Mouse (Mus musculus) CD4-positive, CD25-positive, alpha-beta regulatory T cell, adult 2 months (primary cell): ENCODE measurements around the gene Kdm4b.

Experiments used
- DNase-seq: peaks from one replicate; pipeline ENCODE4 v3.0.0-alpha.2; 2012; ENCODE audit warnings: low read depth, low spot score

Gene Kdm4b

GRCm38 (mm10) chr17:56384903-56385302, 59.0 kb downstream of the Kdm4b start:
- no peak for DNase-seq

- no peak for DNase-seq
Measured at GRCm38 (mm10) chr17:56387612-56388011, 61.8 kb downstream of the Kdm4b start.

DNA sequence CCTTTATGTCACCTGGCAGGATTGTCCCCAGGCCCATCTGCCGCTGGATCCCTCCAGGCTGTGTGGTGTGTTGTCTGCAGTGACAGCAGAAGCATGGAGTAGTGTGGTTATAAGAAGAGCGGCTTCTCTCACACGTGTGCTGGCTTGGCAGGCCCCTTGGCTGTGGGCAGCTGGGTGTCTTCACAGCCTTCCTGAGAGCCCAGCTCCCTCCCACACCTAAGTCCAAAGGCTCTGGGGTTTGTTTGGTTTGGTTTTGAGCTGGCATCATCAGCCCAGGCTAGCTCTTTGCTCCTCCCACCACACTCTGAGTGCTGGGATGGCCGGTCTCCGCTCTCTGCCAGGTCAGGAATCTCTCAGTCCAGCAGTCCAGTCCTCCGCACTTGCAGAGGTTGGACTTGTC, 67.4 kb downstream of the Kdm4b start:
- no peak for DNase-seq

- DNase-seq = no peak
Measured at GRCm38 (mm10) chr17:56393889-56394288, 68.0 kb downstream of the Kdm4b start.

DNA sequence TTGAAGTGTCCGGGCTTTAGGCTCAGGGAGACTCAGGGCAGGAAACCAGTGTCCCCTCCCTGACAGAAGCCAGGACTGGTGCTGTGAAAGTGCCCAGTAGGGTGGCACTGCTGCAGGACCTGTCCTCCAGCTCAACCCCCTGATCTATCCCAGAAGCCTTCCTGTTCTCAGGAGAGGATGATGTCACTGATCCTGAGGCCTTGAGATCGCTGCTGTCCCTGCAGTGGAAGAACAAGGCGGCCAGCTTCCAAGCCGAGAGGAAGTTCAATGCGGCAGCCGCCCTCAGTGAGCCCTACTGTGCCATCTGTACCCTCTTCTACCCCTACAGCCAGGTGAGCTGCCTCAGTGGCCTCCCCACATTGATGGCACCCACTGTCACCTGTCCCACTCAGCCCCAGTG, 70.2 kb downstream of the Kdm4b start:
- DNase-seq = no peak

GRCm38 (mm10) chr17:56400221-56400620, 74.4 kb downstream of the Kdm4b start:
- no peak for DNase-seq

- DNase-seq = no peak
Measured at GRCm38 (mm10) chr17:56401051-56401521, 75.2 kb downstream of the Kdm4b start.

DNA sequence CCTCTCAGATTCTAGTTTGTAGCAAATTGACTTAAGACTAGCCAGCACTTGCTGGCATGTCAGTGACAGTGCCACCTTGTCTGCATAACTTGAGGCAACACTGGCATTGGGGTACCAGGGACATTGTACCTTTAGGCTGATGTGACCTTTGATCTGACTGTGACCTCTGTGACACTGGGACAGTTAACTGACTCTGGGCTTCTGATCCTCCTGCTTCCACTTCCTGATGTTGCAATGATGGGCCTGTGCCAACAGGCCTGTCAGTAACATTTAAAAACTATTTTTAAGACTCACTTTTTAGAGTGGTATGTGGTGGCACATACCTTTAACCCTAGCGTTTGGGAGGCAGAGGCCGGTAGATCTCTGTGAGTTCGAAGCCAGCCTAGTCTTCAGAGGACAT, 79.5 kb downstream of the Kdm4b start:
- no peak for DNase-seq

DNA sequence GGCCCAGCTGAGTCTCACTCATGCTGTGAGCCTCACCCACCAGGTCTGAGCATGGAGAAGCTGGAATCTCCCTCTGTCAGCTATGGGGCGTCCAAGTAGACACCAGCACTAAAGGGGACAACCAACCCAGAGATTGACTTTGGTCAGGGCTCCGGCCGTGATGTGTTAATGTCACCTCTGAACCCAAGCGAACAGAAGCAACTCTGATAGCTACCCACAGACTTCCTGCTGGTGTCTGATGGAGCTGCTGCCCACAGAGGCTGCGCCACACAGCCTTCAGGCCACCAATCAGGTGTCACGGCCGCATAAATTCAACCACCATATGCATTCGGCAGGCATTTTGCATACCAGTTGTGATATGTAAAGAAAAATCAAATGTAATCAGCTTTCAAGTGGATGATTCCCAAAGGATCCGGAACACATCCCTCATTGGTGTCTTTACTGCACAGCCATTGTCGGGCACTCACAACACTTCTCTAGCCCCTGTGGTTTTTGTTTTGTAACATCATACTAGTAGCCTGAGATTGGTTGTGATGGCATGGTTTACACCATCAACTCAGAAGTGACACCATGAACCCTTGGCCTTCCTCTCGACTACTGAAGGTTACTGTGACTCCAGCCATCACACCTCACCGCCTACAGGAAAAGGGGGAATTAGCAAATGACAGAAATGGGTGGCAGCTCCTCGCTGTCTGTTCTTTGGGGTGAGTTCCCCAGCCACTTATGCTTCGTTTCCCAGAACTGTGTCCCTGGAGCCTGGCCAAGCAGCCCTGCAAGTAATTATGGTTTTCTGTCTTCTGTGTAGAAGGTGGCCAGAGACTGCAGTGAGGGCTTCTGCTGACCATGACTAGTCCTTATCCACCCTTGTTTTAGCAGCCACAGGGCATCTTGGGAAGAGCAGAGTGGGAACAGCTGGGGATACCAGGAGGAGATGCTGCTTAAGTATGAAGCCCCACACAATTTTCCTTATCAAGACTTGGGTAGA, 80.3 kb downstream of the Kdm4b start:
- no peak for DNase-seq

DNA sequence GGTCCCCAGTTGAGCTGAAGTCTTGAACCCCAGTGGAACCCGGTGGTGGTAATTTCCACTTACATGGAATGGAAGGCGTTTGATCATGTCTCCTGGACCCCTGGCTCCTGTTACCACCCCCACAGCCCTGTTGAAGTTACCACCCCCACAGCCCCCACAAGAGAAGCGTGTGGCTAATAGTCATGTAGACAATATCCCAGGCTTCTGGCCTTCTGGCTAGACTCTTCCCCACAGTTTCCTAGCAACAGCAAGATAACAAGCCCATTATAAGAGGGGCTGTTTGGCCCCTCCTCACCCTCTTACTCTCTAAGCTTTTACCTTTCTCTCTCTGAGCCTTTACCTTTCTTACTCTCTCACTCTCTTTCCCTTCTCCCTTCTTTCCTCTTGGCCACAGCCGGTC, 81.0 kb downstream of the Kdm4b start:
- DNase-seq = no peak

- DNase-seq = no peak
Measured at GRCm38 (mm10) chr17:56407379-56407778, 81.5 kb downstream of the Kdm4b start.

GRCm38 (mm10) chr17:56408965-56409625, 83.2 kb downstream of the Kdm4b start:
- no peak for DNase-seq

DNA sequence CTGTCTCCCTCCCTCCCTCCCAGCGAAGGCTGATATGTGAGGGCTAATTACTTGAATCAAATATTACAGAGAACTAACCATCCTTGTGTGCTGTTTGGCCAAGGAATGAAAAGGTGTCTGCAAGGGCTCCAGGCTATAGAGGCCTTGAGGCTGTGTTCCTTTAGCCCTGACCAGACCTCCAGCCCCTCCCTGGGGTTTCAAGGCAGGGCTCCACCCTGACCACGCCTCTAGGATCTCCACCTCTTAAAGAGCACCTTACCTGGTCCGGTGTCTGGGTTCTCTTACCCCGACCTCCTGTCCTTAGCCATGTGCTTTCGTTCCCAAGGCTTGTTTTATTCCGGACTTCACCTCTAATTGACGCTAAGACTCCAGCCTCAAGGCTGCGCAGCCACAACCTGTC, 83.9 kb downstream of the Kdm4b start:
- no peak for DNase-seq

GRCm38 (mm10) chr17:56411437-56411836, 85.6 kb downstream of the Kdm4b start:
- DNase-seq = no peak

DNA sequence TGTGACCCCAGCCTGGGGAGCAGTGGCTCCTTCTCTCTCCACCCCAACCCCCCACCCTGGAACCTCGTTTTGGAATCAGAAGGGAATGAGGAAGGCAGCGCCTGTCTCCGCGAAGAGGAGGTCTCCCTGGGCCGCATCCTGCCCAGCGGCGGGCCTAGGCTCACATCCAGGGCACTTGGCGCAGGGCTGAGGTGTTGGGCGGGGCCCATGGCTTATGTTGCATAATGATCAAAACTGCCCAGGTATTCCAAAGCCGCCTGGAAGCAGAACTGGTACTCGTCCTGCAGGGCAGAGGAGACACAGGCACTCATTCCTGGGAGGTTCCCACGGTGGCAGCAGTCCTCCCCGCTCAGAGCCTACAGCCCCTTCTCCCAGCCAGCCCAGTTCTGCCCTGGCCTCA, 87.3 kb downstream of the Kdm4b start:
- DNase-seq = no peak

GRCm38 (mm10) chr17:56414785-56415184, 88.9 kb downstream of the Kdm4b start:
- DNase-seq = no peak

GRCm38 (mm10) chr17:56418304-56418703, 92.4 kb downstream of the Kdm4b start:
- DNase-seq = no peak

DNA sequence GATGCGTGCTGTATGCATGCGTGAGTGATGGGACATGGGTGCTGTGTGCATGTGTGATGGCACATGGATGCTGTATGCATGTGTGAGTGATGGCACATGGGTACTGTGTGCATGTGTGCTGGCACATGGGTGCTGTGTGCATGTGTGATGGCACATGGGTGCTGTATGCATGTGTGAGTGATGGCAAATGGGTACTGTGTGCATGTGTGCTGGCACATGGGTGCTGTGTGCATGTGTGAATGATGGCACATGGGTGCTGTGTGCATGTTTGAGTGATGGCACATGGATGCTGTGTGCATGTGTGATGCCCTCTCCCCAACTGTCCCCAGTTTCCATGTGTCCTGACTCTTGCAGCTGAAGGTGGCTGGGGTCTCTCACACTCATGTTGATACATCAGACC, 94.2 kb downstream of the Kdm4b start:
- DNase-seq = no peak

- DNase-seq = peak; percentile 88
Measured at GRCm38 (mm10) chr17:56424726-56425583, 99.1 kb downstream of the Kdm4b start.

DNA sequence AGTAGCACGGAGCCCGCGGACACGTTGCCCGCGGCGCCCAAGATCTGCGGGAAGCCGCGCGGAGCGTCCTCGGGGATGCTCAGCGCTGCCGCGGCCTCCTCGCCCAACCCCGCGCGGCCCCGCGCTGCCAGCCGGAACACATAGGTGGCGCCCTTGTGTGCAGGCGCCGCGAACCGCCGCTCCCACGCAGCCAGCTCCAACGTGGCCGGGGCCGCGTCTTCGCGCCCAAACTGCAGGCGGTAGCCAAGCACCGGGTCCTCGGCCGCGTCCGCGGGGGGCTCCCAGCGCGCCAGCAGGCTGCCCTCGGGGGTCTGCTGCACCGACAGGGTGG, 99.7 kb downstream of the Kdm4b start:
- peak; percentile 92 for DNase-seq

DNA sequence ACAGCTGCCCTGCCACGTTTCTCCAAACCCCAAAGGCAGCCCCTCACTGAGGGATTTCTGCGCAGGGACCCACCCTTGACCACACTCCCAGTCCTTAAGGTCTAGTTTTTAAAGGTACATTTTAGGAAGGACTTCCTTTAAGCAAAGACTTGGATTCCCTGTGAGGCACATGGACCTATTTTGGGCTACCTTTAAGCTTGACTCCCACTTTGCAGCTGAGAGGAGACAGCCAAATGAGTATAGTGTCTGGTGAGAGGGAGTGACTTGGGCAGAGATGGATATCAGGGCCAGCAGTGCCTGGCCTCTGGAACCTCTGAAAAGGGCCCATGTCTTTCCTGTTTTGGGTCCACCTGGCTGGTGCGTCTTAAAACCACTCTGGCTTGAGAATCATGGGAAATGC, 100.1 kb downstream of the Kdm4b start:
- no peak for DNase-seq

DNA sequence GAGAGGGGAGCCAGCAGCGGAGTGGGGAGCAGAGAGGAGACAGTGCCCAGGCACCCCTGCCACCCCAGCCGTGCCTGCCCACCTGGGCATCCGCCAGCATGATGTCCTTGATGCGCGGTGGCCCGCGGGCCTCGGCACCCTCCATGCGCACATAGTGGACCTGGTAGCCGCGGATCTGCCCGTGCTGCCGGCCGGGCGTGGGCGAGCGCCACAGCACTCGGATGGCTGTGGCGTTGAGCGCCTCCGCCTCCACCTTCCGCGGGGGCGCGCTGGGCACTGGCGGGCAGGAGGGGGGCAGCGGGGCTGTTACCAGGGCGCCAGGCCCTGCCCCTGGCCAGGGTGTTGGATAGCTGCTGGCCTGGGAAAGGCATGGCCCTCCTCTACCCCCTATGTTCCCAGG, 102.0 kb downstream of the Kdm4b start:
- no peak for DNase-seq
